Mouse (Mus musculus) urinary bladder, adult 2 months (tissue): ENCODE measurements around the gene Ankrd11. TPM values are rescaled to one million over a fixed set of nuclear protein-coding genes. Genes with fewer than 3 reads are reported as not detected.

ENCODE experiments used
- DNase-seq: peaks from one replicate; pipeline ENCODE4 v3.0.0; 2022; ENCODE audit warnings: low spot score
- polyA plus RNA-seq: library from polyadenylated mRNA; depleted of rRNA; stranded (reverse); fragments of >200 nt; gene quantifications from 2 replicates; pipeline ENCODE4 v1.2.3, GENCODE M21; 2012

Ankrd11 gene
- polyA plus RNA-seq, 1 experiment: 37.9 TPM

DNA sequence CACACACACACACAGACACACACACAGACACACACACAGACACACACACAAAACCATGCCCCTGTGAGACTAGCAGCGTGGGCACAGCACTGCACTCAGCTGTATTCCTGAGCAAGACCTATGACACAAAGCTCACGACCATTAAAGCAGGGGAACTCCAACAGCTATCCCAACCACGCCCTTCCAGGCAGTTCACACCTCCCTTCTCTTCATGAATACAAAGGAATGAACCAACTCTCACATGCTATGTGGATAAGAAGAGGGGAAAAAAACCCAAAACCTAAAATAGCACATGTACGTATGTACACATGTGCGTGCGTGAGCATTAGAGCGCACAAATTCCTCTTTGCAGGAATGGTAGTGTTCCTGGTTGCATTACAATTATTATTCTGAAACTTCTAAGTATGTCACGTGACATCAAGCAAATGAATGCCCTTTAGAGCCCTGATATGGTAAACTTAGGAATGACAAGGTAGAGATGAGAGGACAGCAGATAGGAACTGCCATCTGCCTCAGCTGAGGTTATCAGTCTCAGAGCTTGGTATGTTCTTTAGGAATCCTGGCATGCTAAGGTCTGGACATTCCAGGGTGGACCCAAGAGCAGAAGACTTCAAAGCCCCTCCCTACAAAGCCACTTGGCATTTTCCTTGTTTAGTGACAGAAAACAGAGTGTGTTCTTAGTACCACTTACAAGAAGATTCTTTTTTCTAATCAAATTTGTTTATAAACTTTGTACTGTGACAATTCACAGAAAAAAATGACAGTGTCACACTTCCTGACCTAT lies 115.9 kb downstream of the Ankrd11 start:
- no peak for DNase-seq

DNA sequence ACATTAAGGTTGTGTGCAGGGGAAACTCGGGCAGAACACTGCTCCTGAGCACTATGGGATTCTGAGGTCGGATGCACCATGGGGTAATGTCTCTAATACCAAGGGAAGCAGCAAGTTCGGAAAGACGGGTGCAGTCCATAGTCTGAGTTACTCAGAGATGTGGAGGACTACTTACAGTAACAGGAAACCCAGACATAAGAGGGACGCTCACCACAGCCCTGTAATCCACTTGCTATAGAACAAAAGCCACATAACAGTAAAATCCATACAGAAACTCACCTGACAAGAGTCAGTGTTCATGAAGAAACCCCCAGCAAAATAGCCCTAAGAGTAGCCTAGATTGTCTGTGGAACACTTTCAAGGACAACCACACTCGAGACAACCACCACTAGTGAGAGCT lies 118.0 kb downstream of the Ankrd11 start:
- DNase-seq: no peak

DNA sequence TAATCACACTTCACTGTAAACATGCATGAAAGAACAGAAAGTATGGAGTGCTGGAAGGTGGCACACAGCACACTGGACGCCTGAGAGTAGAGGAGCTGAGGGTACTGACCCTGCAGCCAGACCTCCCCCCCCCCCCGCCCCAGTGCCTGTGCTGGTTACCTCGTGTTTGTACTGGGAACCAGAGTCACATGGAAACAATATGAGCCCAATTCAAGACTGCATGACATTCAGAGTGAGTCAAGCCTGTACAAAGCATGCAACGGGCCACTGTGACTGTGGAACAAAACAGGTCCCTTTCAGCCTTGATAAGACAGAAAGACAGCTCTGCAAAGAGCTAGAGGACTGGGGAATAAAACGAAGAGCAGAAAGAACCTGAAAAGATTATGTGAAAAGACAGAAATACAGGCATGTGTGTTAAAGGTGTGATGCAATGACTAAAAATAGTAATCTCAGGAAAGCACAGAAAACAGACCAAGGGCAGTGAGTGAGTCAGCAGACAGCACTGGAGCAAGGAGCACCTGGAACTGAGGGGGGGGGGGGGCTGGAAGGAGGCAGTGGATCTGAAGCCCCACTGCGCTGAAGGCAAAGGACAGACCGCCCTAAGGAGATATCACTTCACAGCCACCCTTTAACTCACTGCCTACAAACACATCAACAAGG lies 118.5 kb downstream of the Ankrd11 start:
- DNase-seq: no peak

DNA sequence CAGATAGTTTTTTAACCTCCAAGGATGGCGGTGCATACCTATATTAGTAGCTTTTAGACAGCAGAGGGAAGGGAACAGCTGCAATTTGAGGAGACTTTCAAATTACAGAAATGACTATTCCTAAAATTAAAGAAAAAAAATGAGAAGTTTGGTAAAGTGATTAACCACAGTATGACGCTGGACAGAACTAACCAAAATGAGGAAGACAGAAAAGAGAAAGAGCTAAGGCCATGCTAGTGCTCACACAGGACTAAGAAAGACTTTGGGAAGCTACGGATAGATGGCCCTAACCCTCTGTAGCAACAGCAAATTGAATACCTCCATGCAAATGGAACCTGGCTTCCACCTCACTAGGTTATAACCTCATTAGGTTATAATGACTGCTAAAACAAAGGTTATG lies 119.1 kb downstream of the Ankrd11 start:
- DNase-seq: no peak

DNA sequence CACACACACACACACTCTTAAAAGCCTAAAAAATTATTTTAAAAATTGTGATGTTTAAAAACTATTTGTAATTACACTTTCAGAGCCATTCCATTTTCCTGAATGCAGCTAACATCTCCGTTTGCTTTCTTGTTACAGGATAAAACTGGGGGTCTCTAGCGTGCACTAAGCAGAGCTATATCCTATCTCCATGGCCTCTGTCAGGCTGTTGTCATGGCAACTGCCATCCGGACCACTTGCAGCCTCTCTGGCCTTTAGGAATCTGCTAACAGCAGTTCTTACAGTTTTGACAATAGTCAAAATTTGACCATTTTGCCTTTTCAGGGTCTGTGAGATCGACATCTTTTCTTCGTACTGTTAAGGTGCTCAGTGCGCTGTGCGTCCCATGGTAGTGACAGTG lies 121.2 kb downstream of the Ankrd11 start:
- no peak for DNase-seq

DNA sequence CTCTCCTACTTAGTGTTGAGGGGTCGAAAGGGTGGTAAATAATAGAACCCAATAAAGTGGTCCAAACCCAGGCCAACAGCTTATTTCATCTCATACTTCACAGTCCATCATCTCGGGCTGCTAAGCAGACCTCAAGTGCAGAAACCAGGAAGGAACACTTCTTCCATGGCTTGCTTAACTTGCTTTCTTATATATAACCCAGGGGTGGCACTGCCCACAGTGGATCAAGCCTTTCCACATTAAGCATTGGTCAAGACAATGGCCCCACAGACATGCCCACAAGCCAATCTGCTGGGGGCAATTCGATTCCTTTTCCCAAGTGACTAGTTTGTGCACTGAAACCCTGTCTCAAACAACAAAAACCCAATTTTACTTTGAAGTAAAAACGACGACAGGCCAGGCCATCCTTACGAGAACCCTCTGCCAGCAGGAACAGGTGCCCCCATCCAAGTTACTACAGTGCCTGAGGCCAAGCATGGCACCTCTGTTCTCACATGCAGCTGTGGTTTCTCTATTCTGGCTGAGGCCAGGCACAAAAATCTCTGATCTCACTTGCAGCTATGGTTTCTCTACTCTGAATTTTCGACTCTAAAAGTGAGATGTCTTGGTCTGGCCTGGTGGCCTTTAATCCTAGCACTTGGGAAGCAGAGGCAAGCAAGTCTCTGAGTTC lies 123.5 kb downstream of the Ankrd11 start:
- DNase-seq: no peak

DNA sequence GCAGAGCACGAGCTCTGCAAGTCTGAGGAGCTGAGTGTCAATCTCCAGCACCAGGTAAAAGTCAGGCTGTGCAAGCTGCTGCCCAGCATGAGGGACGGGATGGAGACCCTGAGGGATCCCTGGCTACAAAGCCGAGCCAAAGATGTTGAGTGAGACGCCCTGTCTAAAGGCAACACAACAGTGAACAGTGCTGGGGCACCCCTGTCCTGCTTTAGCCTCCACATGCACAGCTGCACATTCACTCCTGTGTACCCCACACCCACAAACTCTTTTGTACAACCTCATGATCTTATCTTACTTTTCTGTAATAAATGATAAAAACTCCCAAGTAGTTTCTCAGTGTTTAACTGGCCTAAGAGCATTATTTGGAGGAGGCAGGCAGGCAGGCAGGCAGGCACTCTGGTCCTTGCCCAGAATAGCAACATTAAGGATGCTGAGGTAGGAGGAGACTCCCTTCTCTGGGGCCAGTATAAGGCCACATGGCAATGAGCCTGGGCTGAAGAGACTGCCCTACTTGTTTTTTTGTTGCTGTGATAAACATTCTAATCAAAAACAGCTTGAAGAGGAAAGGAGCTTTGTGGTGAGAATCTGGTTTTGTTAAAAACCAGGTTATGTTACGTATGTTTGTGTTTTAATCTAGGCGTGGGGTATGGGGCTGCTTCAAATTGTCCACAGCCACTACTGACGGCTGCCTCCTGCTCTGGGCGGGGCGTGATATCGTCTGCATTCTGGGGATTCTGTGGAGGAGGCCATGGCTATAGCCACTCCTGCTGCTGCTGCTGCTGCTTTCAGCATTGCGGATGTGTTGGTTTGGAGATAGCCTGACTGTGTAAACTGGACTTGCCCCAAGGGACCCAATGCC lies 124.3 kb downstream of the Ankrd11 start:
- DNase-seq: no peak

DNA sequence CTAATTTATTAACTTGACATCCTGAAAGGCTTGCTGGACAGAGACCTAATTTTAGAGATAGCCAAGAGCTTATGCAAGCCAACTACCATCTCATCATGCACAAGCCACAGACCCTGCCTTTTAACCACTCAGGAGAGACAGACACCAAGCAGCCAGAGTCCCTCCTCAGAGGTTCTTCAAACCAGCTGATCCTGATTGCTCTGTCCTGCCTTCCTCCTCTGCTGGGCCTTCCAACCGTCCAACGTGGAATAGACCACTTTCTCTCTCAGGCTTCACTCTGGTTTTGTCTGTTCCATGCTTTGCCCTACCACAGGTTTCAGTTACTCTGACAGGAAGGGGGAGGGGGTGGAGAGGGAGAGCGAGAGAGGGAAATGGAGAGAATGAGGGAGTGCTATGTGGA lies 125.3 kb downstream of the Ankrd11 start:
- DNase-seq: no peak

DNA sequence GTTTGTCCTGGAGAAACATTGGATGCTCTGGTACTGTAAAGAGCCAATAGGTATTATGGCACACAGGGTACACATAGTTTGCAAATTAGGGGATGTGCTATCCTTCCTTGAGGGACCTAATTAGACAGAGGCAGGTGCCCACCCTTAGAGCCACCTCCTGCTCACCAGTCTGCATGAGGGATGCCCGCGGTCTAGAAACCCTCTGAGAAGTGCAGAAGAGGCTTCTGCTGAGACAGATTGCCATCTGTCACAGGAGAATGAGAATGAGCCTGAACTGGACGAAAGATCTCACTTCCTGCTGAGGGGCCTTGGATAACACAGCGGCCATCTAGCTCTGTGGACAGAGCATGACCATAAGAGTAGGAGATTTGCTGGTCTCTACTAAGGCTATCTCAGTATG lies 129.2 kb downstream of the Ankrd11 start:
- DNase-seq: no peak

DNA sequence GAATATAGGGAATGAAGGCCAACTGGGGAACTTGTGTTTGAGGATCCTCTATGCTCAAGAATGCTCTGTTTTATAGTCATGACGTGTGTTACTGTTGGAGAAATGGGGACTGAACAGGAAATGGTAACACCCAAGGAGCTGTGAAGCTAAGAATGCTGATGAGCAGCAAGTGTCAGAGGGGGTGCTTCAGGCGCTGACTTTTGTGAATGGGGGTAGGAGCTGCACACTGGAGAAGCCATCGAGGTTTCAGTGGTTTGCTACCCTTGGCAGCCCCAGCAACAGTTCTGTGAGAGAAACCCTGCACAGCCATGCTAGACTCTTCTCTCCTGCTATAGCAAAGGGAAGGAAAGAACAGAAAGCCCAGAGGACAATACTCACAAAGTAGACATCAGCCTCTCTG lies 129.9 kb downstream of the Ankrd11 start:
- no peak for DNase-seq

DNA sequence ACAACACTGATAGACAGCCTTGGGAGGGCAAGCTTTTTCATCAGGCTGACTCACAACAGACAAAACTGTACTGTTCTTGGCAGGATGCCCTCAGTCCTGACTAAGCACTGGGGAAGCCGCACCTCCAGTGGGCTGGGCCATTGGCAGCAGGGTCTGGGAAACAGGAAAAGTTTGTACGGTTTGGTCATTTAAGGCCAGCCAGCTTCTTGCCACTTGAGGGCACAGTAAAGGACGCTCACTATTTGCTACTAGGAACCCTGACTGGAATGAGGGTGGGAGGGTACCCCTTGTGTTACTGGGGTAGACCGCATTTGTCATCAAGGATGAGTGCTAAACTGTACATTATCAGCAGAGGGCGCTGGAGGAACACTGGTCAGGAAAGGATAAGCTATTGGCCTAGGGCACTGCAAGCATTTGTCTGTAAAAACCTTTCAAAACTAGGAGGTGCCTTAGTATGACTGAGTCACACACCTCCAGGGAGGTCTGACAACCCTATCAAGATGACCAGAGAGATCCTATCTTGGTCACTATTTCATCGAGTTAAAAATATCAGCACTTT lies 135.5 kb downstream of the Ankrd11 start:
- DNase-seq: peak; percentile 61

DNA sequence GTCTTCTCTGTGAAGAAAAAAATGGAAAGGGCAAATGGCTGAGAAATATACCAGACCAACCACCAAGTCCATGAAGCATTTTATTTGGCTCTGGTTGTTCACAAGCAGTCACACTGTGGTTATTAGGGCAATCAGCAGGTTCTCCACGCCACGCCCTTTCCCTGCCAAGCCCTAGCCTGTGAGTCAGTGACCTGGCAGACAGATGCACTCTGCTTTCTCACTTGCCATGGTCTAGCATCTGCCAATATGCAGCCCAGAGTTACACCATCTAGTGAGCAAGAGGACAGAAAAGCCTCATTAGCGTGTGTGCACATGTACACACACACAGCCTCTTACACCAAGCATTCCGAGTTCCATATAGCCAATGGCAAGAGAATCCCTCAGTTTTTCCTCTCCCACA lies 136.7 kb downstream of the Ankrd11 start:
- no peak for DNase-seq

DNA sequence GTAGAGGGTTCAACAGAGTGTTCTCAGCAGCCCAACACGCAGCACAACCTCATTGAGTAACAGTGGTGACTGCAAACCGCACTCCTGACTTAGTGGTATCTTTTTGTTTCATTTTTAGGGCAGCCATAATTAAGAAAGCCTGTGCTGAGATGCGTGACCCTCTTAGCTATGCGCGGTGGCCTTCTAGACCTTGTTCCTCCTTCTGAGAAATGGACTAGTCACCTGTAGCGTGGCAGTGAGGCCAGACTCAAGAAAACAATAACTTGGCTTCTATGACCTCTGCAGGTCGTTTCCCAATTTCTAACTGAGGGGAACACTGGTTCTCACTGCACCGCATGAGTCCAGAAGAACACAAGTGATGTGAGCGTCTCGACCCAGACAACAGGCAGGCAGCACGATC lies 137.6 kb downstream of the Ankrd11 start:
- DNase-seq: no peak

DNA sequence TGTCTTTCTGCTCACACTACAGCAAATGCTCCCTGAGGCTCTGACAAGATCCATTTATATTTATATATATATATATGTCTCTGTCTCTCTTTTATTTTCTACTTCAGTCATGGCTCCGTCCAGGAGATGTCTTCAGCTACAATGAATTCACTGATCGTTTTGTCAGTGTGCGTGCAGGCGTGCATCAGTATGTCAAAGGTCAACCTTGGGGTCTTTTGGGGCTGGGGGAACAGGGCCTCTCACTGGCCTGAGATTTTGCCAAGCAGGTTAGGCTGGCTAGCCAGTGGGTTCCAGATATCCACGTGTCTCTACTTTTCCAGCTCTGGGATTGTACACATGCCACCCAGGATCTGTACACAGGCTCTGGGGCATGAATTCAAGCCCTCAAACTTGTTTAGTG lies 139.1 kb downstream of the Ankrd11 start:
- DNase-seq: no peak

DNA sequence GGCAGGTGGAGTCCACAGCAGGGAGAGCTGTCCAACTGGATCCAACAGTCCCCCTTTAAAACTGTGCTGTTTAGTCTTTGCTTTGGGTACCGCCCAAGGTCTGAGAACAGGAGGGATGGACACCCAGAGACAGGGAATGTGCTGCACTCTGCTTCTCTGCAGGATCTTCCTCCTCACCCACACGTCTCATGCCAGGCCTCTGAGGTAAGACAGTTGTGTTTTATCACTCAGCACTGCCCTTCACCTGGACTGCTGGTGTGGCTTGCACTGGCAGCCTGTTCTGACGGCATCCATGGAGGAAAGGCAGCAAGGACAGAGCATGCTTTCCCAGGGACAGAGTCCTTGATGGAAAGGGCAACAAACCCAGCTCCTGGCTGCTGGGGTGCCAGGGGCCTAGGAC lies 139.5 kb downstream of the Ankrd11 start:
- DNase-seq: no peak

DNA sequence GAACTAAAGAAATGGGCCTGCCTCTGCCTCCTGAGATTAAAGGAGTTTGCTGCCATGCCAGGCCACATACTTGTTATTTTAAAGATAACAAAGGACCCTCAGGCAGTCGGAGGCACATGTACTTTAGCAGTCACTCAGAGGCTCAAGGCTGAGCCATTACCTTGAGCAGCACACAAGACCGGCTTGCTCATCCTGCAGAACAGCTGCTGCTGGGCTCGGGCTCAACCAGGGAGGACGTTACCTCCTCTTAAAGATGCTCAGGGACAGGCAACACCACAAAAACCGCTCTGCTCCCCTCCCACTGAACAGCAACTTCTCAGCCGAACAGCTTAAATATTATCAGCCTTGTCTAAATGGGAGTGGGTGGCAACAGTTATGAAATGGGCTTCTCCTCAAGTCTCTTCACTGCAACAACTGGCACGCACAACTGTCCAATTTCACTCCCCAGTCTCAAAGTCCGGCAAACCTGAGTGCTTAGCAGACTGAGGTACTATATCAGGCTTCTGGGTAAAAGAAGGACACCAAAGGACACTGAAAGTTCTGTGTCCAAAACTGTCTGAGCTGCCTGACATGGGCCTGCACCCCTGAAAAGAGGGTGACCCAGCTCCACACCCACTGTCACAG lies 140.1 kb downstream of the Ankrd11 start:
- DNase-seq: no peak

DNA sequence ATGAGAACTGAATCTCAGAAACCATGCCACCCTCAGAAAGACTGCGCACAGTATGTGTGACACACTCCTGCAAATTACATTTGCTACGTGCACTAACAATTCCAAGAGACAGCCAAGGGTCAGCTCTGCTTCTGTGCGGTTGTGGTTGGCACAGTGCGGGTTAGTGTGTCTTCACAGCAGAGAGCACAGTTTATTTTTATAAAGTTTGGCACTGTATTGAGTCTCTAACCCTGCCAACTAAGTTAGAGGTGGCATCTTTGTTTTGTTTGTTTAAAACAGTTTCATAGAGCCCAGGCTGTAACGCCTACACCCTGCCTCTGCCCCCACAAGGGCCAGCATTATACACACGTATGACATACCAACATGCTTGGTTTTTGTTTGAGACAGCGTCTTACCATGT lies 140.6 kb downstream of the Ankrd11 start:
- no peak for DNase-seq

DNA sequence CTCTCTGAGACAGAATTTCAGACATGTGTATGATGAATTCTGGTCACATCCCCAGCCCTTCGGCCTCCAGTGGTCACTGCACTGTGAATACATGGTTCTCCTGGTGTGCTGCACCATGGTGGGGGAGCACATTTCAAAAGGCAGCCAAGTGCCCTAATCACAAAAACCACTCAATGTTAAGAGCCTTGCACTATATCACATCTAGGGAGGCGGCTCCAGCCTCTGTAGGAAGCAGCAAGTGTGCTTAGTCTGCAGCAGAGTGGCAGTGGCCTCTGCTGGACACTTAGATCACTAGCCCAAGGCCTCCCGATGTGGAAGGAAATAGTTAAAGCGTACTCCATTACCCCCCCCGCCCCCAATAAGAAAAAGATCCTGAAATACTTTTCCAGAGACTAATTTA lies 143.0 kb downstream of the Ankrd11 start:
- no peak for DNase-seq

DNA sequence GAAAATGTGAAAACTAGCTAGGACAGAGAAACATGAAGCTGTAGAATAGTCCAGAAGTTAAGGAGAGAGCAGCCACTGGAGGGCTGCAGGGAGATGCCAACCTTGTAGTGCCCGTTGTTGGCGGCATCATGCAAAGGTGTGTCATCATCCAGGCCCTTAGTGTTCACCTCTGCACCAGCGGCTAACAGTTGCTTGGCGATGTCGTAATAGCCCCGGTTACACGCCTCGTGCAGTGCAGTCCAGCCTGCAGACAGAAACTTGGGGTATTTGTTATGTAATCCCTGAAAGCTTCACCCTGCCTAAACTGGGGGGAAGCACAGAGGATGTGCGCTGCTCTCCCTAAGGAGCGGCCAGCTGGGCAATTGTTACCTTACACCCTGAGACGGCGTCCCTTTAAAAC lies 143.6 kb downstream of the Ankrd11 start:
- no peak for DNase-seq

DNA sequence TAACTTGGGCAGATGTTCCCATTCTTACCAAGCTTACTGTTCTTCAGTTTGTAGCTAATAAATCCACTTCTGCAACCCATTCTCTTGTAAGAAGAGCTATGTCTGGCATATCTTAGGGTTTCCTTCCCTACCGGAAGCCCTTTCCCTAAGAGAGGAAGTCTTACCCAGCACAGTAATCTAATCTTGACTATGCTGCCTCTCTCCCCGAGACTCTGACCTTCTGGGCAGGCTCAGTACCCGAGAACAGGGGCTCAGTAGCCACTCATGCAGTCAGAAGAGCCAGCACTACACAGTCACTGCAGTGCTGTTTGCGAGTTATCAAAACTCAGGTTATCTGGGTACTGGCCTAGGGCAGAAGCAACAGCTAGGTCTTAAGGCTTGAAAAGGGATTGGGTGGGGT lies 144.1 kb downstream of the Ankrd11 start:
- DNase-seq: no peak

DNA sequence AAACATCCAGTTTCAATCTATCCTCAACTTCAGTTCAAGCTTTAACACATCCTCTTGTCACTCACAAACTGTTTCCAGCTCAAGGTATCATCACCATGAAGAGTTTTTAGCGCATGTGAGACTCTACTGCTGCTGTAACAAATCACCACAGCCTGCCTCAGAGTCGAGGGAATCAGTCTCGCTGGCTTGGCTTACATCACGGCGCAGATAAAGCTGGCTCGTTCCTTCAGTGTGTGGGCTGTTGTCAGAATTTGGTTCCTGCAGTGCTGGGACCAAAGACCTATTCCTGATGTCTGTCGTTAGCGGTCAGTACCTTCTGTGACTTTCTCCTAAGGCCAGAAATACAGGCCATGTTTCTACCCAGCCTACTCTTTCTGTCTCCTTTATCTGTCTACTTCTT lies 144.9 kb downstream of the Ankrd11 start:
- no peak for DNase-seq
